Mouse (Mus musculus): ENCODE results near the gene Rpap3. TPM values are rescaled to one million over a fixed set of nuclear protein-coding genes. Genes with fewer than 3 reads are reported as not detected.
A peak's percentile ranks its signal among the peaks of the same experiment; 100 is the strongest.

Gene Rpap3
- total and polyA plus RNA-seq, 3 experiments: 4.4 to 14.2 (median 12.7) TPM

DNA sequence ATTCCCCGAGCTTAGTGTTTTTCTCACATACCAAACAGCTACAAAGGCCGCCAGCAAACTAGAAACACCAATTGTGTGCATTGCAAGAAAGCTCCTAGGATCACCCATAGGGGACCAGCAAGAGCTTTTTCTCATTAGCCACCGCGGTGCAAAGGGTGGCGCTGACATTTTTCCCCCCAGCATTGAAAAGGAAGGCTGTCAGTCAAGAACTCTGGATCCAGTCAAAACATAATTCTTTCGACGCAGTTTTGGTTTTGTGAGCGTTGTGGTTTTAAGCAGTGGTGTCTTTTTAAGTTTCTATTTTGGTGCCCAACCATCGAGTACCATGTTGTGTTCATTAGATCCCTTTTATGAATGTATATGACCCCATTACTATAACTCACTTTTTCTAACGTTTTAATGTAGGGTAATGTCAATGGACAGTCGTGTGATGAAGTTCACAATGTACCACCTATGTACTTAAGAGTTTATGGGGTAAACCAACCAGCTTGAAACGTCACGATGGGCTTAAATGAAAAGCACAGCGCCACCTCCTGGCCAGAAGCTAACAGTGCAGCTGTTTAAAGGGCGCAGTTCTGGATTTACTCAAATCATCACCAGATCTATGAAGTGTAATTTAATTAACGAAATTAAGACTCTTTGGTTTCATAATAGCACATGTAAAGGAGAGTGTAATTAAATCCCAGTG lies 40.5 kb downstream of the Rpap3 start:
- Histone ChIP-seq H3K27ac (no peak overlapping the region), H3K4me1 (ENCODE audit: control insufficient read depth, insufficient read depth, low read length) (no peaks in the 10 kb centered on the region), H3K27me3 (ENCODE audit: control insufficient read depth, insufficient read depth, low read length) (no peaks in the 10 kb centered on the region), H3K9ac (ENCODE audit: low read depth, low read length) (no peak overlapping the region), H3K79me2 (replicated peaks; ENCODE audit: control insufficient read depth, insufficient read depth, low read length) (no peaks in the 10 kb centered on the region), H3K4me3 (no peak overlapping the region), H3K36me3 (ENCODE audit: control insufficient read depth, insufficient read depth, low read length) (no peaks in the 10 kb centered on the region)
- intact Hi-C loops (cut with DNase I): loop anchor here (1.0 to 5.0 kb wide), 5 partner anchors 68 to 470 kb away; no protein-coding TSS in a partner anchor
- no peak for TF ChIP-seq POLR2A (IDR thresholded peaks at IDR 0.05; ENCODE audit: insufficient read depth, low read depth, low read length)
- peak; percentile 81 for TF ChIP-seq CTCF (IDR thresholded peaks at IDR 0.05)
- TF ChIP-seq EP300 (IDR thresholded peaks at IDR 0.05; ENCODE audit: insufficient read depth, low read depth, low read length): no peak
- DNase-seq: no peak
- 61% methylated on average over 16 of the region's 16 CpGs for WGBS

DNA sequence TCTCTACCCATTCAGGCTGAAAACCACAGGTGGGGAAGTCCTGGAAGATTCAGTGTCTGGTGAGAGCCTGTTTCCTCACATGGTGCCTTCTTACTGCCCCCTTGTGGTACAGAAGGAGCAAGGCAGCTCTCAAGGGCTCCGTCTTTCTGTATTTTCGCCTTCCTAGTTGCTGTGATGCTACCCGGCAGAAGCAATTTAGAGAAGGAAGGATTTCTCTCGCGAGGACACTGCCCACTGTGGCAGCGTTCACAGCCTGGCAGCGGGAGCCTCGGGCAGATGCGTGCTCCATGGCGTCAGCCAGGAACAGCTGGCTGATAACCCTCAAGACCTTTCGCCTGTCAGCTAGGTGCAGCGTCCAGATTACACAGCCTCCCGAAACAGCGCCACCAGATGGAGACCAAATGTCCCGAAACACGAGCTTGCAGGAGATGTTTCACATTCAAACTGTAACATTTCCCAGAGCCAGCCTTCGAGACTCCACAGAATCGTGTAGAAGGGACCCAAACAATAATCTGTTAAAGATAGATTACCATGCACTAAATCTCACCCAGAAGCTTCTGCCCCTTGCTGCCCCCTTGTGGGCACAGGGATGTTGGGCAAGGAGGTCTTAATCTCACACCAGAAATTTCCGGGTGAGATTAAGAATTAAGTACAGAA lies 41.7 kb downstream of the Rpap3 start:
- DNase-seq: peak; percentile 69 to 80
- no peak overlapping the region; the same call in 1 of the 2 replicates for H3K27ac ChIP-seq
- no peaks in the 10 kb centered on the region for H3K4me1 ChIP-seq (ENCODE audit: control insufficient read depth, insufficient read depth, low read length)
- H3K36me3 ChIP-seq (ENCODE audit: control insufficient read depth, insufficient read depth, low read length): no peaks in the 10 kb centered on the region
- H3K27me3 ChIP-seq (ENCODE audit: control insufficient read depth, insufficient read depth, low read length): no peaks in the 10 kb centered on the region
- WGBS: 2% methylated on average over 19 of the region's 19 CpGs
- intact Hi-C loops (cut with DNase I): loop anchor here (1.0 to 5.0 kb wide), 3 partner anchors 67 to 469 kb away; no protein-coding TSS in a partner anchor
- H3K79me2 ChIP-seq (replicated peaks; ENCODE audit: control insufficient read depth, insufficient read depth, low read length): no peaks in the 10 kb centered on the region
- TF ChIP-seq EP300 (IDR thresholded peaks at IDR 0.05; ENCODE audit: insufficient read depth, low read depth, low read length) (0 out of 2 replicates have a peak, but pooled peaks have one; percentile 25), CTCF (IDR thresholded peaks at IDR 0.05) (peak; percentile 67), POLR2A (IDR thresholded peaks at IDR 0.05; ENCODE audit: insufficient read depth, low read depth, low read length) (no peak)
- H3K9ac ChIP-seq (ENCODE audit: low read depth, low read length): peak overlapping the region; percentile 80
- peak overlapping the region; percentile 42 for H3K4me3 ChIP-seq

DNA sequence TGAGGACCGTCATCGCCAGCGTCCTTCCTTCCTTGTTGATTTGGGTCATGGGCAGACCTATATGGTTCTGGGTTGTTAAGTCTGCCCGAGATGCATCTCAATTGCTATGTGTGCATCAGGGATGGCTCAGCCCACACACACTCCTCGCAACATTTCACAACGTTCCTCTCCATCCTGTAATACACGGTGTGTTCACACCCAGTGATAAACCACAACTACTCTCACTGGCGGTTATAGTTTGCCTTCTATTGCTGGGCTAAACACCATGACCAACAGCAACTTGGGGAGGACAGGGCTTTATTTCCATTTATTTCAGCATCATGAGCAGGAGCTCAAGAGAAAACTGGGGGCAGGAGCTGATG lies 46.9 kb downstream of the Rpap3 start:
- H3K9ac ChIP-seq (ENCODE audit: low read depth, low read length): no peak overlapping the region
- H3K36me3 ChIP-seq (ENCODE audit: control insufficient read depth, insufficient read depth, low read length): no peaks in the 10 kb centered on the region
- no peaks in the 10 kb centered on the region for H3K79me2 ChIP-seq (replicated peaks; ENCODE audit: control insufficient read depth, insufficient read depth, low read length)
- no peak overlapping the region for H3K27ac ChIP-seq
- H3K27me3 ChIP-seq (ENCODE audit: control insufficient read depth, insufficient read depth, low read length): no peaks in the 10 kb centered on the region
- TF ChIP-seq EP300 (IDR thresholded peaks at IDR 0.05; ENCODE audit: insufficient read depth, low read depth, low read length) (no peak), POLR2A (IDR thresholded peaks at IDR 0.05; ENCODE audit: insufficient read depth, low read depth, low read length) (no peak), CTCF (IDR thresholded peaks at IDR 0.05) (no peak)
- DNase-seq: no peak
- 67% methylated on average over 8 of the region's 8 CpGs for WGBS
- no peak overlapping the region for H3K4me3 ChIP-seq
- intact Hi-C loops (cut with DNase I): no loop called here
- no peaks in the 10 kb centered on the region for H3K4me1 ChIP-seq (ENCODE audit: control insufficient read depth, insufficient read depth, low read length)

DNA sequence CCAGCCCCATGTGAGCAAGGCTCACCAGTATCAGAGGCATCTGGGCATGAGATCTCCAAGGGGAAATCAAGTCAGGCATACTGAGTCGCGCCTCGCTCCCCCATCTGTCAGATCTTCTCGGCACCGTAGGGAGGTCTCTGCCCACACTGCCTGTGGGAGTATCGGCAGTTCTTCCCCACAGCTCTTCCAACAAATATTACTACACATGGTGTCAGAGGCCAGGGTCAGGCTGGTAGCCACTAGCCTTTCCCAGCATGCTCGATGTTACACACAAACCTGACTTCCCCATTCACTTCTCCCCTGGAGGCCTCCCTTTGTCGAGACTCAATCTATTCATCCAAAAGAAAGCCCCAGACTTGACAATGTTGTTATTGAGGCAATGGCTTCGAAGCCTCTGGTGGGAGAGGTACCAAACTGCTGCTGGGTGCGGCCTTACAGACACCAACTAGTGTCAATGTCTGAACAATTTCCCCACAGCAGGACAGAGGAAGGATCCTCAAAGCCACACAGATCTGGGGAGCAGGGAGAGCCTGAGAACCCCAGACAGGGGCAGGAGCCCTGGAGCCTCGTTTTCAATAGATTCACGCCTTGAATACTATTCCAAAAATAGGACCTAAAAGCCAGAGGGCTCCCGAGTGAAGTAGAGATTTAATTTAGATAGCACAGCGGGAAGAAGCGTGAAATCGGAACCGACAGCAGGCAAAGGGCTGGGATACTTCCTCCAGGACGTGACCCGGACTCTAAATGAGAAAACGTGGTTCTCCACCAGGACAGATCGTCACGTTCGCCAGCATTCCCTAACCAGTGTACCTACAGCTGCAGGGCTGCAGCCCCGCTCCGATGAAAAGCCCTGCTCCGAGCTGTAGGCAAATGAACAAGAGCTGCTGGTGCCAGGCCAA lies 47.5 kb downstream of the Rpap3 start:
- 61% methylated on average over 26 of the region's 26 CpGs for WGBS
- Histone ChIP-seq H3K79me2 (replicated peaks; ENCODE audit: control insufficient read depth, insufficient read depth, low read length) (no peaks in the 10 kb centered on the region), H3K27ac (no peak overlapping the region), H3K4me1 (ENCODE audit: control insufficient read depth, insufficient read depth, low read length) (no peaks in the 10 kb centered on the region), H3K9ac (ENCODE audit: low read depth, low read length) (no peak overlapping the region), H3K4me3 (no peak overlapping the region), H3K27me3 (ENCODE audit: control insufficient read depth, insufficient read depth, low read length) (no peaks in the 10 kb centered on the region), H3K36me3 (ENCODE audit: control insufficient read depth, insufficient read depth, low read length) (no peaks in the 10 kb centered on the region)
- intact Hi-C loops (cut with DNase I): no loop called here
- DNase-seq: no peak
- TF ChIP-seq POLR2A (IDR thresholded peaks at IDR 0.05; ENCODE audit: insufficient read depth, low read depth, low read length) (no peak), CTCF (IDR thresholded peaks at IDR 0.05) (no peak), EP300 (IDR thresholded peaks at IDR 0.05; ENCODE audit: insufficient read depth, low read depth, low read length) (no peak)

DNA sequence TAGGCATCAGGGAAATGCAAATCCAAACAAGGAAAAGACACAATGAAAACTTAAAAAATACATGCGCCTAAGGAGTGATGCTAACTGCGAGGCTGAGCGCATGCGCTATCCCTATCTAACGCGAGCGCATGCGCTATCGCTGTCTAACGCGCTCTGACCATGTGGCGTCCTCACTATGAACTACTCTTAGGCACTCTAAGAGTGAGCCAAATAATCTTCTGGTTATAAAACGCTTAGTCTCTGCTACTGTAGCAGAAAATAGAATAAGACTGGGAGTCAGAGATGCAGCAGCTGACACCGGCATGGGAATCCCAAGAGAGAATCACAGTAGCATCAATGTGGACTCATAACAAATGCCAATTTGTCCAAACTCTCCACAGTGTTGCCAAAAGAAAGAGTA lies 48.2 kb downstream of the Rpap3 start:
- 93% methylated on average over 14 of the region's 14 CpGs for WGBS
- TF ChIP-seq CTCF (IDR thresholded peaks at IDR 0.05) (no peak), EP300 (IDR thresholded peaks at IDR 0.05; ENCODE audit: insufficient read depth, low read depth, low read length) (no peak), POLR2A (IDR thresholded peaks at IDR 0.05; ENCODE audit: insufficient read depth, low read depth, low read length) (no peak)
- no peak overlapping the region for H3K27ac ChIP-seq

More for the DNA sequence above, 48.2 kb downstream of the Rpap3 start:
- DNase-seq: no peak
- H3K4me3 ChIP-seq: no peak overlapping the region
- H3K36me3 ChIP-seq (ENCODE audit: control insufficient read depth, insufficient read depth, low read length): no peaks in the 10 kb centered on the region
- H3K4me1 ChIP-seq (ENCODE audit: control insufficient read depth, insufficient read depth, low read length): no peaks in the 10 kb centered on the region
- no peaks in the 10 kb centered on the region for H3K27me3 ChIP-seq (ENCODE audit: control insufficient read depth, insufficient read depth, low read length)
- no peaks in the 10 kb centered on the region for H3K79me2 ChIP-seq (replicated peaks; ENCODE audit: control insufficient read depth, insufficient read depth, low read length)
- intact Hi-C loops (cut with DNase I): no loop called here
- no peak overlapping the region for H3K9ac ChIP-seq (ENCODE audit: low read depth, low read length)

Measured in heart, adult 2 months (tissue).